Mouse (Mus musculus) ovary, adult 18-20 months (tissue): Measurements from ENCODE around the gene Zfp422.
A peak's percentile ranks its signal among the peaks of the same experiment; 100 is the strongest.

ENCODE experiments used
- DNase-seq: peaks from one replicate; pipeline ENCODE4 v3.0.0; 2022; ENCODE audit warnings: low spot score, mixed read lengths

Gene Zfp422

GRCm38 (mm10) chr6:116628539-116629171 is at the start of gene Zfp422:
Zfp422 (minus strand) TSS chr6:116628999.
- DNase-seq: peak; percentile 49

GRCm38 (mm10) chr6:116677321-116677720 is 48.5 kb upstream of the Zfp422 start:
- DNase-seq: no peak

DNA sequence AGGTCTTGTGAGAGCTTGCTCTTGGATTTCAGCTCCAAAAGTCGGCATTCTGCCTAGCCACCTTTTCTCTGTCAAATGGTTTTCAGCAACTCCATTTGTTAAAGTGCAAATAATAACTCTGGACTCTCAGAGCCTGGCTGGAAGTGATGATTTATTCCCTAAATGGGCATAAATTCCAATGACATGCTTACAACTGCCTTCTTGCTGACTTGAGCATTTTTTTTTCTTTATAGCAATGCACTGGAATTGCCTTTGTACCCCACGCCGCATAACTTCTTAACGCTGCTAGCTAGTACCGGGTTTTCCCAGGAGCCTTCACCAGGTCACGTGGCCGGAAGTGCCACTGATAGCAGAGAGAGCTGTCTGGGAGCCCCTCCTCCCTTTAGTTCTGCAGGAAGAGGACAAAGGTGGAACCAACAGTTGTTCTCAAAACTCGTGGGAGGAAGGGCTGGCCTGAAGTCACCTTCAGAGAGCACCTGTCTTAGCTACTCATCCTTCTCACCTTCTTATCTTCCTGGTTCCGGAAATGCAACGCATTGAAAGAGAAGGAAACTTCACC is 47.6 kb upstream of the Zfp422 start:
- no peak for DNase-seq

DNA sequence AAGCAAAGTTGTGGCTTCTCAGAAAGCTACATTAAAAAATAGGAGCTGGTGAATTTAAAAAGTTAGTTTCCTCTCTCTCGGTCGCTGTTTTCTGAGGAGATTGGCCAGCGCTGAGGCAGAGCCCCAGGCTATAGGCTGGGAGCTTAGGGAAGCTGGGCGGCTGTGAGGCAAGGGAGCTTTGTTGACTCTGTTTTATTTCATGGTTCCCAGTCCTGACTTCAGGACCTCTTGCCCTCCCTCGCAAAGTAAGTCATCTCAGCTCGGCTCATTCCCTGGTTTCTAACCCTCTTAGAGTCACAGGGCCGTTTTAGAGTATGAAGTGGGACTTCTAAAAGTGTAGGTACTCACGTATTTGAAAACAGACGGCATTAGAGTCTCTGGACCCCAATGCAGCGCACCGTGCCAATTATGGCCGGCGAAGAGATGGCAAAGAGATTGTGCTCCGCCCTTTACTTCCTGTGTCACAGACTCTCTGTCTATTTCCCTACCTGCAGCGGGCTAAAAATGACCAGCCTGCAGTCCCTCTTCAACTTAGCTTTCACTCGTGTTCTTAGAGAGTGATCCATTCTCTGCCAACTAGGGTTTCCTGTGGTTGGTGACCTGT is 45.6 kb upstream of the Zfp422 start:
- DNase-seq: no peak

- DNase-seq: peak; percentile 80
These were observed 44.9 kb upstream of the Zfp422 start, which contains the start of gene Rassf4 for GRCm38 (mm10) chr6:116673471-116674282. Rassf4 (minus strand) TSS chr6:116673952.

GRCm38 (mm10) chr6:116672349-116672748 is 43.5 kb upstream of the Zfp422 start:
- no peak for DNase-seq

GRCm38 (mm10) chr6:116671768-116672167 is 43.0 kb upstream of the Zfp422 start:
- no peak for DNase-seq

DNA sequence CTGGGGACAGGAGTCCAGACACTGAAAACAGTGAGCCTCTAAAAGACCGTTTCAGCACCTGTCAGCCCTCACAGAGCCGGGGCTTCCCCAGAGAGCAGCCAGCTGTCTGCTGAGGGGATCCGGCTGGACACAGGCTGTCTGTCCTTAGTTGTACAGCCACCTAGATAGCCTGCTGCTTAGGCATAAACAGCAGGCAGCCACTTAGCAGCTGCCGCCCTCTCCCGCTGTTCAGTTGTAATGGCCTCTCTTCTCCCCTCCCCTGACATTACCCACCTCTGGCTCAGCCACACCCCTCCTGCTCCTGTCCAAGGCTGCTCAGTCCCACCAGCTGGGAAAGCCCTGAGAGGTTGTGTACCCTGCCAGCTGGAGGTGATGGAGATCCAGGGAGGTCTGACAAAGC is 42.2 kb upstream of the Zfp422 start:
- no peak for DNase-seq

DNA sequence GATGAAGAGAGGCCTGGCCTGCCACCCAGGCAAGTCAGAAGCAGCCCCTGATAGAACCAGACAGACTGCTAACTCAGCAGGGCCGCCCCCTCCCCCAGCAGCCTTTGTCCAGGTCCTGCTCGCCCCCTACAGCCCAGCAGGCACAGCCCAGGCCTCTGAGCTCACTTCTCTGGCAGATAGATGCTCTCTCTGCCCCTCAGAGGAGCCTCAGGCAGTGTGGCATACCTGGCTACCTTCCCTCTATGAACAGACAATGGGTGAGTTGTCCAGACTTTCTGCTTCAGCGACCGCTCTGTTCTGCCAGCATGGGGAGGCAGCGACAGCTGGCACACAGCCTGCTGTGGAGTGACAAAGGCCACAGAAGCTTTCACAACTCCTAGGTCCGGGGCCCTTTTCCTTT is 41.3 kb upstream of the Zfp422 start:
- DNase-seq: no peak

DNA sequence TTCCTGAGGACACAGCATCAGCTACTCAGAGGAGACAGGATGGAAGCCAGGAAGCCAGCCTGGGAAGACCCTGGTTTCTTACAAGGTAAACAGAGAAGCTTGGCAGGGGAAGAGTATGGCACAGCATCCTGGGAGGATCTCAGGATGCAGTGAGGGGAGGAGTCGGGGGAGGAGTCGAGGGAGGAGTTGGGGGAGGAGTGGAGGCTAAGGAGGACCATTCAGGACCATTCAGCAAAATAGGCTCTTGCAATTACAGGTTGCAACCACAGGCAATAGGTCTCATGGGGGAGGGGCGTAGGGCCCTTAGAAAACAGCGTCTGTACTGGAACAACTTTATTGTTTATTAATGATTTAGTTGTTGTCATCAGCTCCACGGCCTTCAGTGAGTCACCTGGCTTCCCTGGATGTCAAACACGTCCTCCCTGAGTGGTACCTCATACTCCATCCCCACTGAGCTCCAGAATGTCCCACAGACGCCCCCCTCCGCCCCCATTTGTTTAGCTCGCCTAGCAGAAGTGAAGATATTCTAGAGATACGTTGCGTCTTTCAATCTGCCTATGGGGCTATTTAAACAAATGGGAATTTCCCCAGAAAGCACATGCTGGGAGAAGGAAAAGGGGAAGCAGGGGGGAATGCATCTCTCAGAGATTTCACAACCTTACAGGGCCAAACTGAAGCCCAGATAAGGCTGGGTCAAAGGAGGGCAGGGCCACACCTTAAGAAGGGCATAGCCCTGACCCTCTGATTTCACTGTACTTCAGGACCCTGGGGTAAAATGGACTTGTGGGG is 40.1 kb upstream of the Zfp422 start:
- no peak for DNase-seq

GRCm38 (mm10) chr6:116667382-116667781 is 38.6 kb upstream of the Zfp422 start:
- DNase-seq: no peak

DNA sequence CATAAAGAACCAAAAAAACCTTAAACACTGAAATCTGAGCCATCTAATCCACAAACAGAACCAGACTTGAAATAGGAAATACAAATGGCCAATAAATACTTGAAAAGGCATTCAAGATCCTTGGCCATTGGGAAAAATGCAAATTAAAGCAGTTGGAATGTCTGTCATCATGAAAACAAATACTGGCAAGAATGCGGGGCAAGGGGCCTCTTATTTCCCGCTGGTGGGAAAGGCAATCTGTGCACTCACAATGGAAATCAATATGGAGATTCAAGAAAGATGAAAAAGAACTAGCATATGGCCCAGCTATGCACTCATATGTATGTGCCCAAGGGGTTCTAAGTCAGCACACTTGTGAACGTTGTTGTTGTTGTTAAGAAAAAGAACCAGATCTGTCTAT is 38.1 kb upstream of the Zfp422 start:
- no peak for DNase-seq

- DNase-seq: no peak
These were observed 37.4 kb upstream of the Zfp422 start for GRCm38 (mm10) chr6:116666085-116666750.

- DNase-seq: no peak
These were observed 36.0 kb upstream of the Zfp422 start for GRCm38 (mm10) chr6:116664830-116665229.

DNA sequence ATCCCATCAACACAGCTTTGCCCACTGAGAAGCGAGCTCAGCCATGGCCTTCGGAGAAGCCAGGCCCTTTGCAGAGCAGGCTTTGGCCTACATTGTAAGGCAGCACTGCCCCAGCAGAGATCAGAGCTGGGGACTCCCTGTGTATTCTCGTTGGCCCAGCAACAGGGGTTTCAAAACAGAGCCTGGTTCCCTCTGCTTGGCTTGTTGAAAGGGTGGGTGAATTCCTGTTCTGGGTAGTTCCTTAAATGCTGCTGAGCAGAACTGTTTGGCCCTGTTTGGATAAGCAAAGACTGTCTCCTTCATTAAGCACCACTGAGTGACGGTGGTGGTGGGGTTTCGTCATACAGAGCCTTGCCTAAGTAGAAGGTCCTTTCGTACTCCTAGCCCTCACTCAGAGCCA is 35.2 kb upstream of the Zfp422 start:
- DNase-seq: no peak

- no peak for DNase-seq
These were observed 34.6 kb upstream of the Zfp422 start for GRCm38 (mm10) chr6:116663364-116663763.

DNA sequence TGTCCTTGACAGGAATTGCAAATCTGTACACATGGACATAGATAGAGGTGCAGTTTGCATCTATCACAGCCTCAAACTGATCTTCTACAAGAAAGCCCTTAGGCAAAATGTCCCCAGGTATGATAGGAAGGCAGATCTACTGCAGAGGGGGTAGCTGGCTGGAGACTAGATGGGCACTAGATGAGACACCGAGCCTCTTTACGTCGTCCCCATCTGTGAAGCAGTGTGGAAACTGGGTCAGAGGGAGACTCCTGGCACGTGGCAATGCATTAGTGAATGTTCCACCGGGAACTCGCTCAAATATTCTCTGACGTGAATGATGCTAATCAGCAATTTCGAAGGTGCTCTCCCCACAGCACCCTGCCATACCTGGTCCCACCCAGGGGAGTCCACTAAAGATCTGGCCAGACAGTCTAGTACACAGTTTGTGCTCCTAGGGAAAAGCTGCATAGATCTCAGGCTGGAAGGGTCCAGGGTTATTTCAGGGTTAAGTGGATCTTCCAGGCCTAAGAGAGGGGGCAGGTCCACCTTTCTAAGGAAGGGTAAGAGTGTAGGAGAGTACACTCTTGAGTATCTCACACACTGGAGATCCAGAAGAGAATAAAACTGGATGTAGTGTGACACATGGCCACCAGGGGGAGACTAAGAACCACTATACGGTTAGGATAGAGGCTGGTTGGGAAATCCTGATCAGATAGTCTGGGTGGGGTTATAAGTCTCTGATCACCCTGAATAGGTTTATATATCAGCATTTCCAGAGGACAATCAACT is 25.1 kb upstream of the Zfp422 start:
- no peak for DNase-seq

DNA sequence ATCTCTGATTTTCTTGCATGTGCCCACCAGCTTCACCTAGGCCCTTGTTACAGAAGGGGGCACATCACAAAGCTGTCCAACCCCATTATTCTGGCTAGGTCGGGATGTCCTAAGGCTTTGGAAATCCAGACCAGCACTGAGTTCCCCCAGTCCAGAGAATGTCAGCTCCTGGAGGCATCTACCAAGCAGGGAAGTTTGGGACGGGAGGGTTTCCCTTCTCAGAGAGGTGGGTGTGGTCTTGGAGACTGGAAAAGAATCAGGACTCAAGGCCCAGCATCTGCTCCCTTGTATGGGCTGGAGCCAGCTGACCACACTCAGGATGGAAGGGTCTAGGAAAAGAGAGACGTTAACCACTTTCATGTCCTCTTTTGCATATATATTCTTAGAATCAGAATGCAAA is 24.4 kb upstream of the Zfp422 start:
- DNase-seq: no peak

GRCm38 (mm10) chr6:116651437-116652118 is 22.8 kb upstream of the Zfp422 start:
- DNase-seq: no peak

DNA sequence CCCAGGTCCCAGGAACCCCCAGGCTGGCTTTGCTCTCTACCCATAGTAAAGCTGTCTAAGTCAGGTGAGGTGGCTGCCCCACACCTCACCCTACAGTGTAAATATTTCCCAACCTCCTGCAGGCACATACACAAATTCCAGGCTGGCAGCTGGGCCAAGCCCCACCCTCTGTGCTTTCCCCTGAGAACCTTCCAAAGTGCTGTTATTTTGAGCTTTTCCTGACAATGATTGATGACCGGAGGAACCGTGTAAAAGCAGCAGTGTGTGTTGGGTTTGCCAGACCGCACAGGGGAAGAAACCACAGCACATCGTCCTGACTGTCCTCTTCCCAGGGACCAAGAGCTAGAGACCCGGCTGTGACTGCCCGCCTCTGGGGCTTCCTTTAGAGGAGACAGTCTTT is 21.6 kb upstream of the Zfp422 start, which contains the start of gene Depp1:
Gene Depp1 (plus strand): TSS at position 204 of the 400 bp plus-strand sequence.
- DNase-seq: no peak
